Mouse (Mus musculus): ENCODE measurements at regions not wholly inside any gene's neighbourhood (a gene's known extent, or its start where the extent isn't known, plus 50 kb on each side); places are given as distances from the start of the nearest gene placed in this dataset.

DNA sequence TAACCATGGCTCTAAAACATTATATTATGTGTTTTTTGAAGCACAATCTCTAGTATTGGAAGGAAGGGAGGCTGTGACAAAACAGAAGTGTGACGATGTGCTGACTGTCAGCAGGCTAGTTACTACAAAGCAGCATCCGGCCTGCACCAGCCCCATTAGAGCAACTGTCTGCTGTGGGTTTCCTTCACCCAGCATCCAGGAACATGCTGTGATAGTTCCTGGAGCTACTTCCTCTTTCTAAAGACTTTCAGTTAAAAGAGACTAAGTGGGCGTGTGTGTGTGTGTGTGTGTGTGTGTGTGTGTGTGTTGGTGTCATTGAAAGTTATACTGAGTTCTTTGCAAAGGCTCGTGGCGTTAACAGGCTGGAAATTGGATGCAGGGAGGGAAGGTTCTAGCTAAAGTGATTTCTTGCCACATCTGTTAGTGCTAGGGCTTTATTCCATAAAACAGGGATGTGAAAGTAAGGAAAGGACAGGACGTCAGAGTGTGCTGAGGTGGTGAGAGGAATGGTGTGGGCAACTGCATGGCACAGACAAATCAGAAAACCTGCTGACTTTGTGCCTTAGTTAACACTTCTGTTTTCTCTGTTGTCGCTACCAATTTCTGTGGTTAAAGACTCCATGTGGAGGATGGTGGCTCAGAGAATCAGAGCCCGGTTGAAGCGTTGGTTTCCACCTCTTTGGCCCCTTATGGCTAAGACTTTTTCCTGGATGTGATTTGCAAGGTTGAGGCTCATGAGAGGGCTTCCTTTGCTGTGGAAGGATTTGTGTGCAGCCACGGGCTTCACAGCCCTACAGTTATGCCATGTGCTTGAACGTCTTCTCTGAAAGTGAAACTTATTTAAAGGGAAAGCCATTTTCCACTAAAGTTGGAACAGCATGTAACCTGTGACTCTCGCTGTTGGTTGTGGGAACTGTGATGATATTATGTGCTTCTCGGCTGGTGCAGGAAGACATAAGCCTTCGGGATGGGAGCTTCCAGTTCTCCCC lies 321.0 kb upstream of the Rnaseh2b start:
- no peaks in the 10 kb centered on the region for H3K36me3 ChIP-seq (ENCODE audit: control insufficient read depth, insufficient read depth, low read length, poor library complexity, severe bottlenecking)
- peak; percentile 86 for DNase-seq (ENCODE audit: low read depth, low spot score)

DNA sequence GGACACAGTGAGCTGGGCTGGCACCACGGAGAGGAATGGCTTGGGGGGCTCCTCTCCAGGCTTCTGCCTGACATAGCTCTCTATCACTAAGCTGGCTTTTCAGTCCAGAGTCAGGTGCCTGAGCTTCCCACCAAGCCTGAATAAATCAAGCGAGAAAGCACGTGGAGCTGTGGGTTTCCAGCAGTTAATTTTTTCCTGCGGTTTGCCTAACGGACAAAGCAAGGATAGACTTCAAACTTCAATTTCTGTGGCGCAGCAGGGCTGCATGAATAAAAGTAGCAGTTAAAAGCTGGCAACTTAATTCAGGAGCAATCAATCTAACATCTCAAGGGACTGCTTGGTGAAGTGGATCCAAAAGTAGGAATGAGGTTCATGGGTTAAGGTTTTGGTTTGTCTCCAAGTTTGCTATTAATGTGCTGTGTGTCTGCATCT lies 317.1 kb upstream of the Rnaseh2b start:
- DNase-seq (ENCODE audit: low read depth, low spot score): no peak
- H3K27me3 ChIP-seq (ENCODE audit: control insufficient read depth, insufficient read depth, low read length, poor library complexity, severe bottlenecking): no peaks in the 10 kb centered on the region

More for the DNA sequence above, 321.0 kb upstream of the Rnaseh2b start:
- H3K27me3 ChIP-seq (ENCODE audit: control insufficient read depth, insufficient read depth, low read length, poor library complexity, severe bottlenecking): no peaks in the 10 kb centered on the region

DNA sequence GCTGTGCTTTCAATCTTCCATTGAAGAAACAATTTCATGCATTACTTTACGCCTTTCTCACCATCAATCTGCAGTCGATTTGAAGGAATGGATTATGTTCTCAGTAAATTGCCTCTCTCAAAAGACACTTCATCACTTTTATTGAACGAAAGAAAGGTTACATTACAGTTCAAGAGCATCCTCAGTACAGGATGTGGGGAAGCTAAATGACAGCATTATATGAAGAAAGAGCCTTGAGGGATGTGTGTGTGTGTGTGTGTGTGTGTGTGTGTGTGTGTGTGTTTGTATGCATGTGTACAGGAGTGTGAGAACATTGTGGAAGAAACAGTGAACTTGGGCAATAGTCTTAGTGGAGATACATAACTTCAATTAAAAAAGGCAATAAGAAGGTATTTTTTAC lies 311.8 kb upstream of the Rnaseh2b start:
- Histone ChIP-seq H3K36me3 (ENCODE audit: control insufficient read depth, insufficient read depth, low read length, poor library complexity, severe bottlenecking) (no peaks in the 10 kb centered on the region), H3K27me3 (ENCODE audit: control insufficient read depth, insufficient read depth, low read length, poor library complexity, severe bottlenecking) (no peaks in the 10 kb centered on the region)
- DNase-seq (ENCODE audit: low read depth, low spot score): no peak

More for the DNA sequence above, 317.1 kb upstream of the Rnaseh2b start:
- H3K36me3 ChIP-seq (ENCODE audit: control insufficient read depth, insufficient read depth, low read length, poor library complexity, severe bottlenecking): no peaks in the 10 kb centered on the region

DNA sequence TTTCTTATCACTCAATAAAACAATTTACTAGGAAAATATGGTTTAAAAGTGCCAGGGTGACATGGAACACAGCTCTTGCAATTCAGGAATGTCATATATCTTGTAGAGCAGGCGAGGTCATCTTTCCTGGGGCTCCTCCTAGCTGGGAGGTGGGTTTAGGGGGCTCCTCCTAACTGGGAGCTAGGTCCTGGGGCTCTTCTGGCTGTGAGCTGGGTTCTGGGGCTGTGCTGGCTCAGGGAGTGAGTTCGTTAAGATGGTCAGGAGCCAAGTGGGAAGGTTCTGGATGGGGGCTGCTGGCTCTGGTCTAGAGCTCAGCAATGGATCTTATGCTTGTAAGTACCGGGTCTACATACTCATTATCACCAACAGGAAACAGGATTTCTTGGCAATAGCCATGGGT lies 306.8 kb upstream of the Rnaseh2b start:
- Histone ChIP-seq H3K27me3 (ENCODE audit: control insufficient read depth, insufficient read depth, low read length, poor library complexity, severe bottlenecking) (no peaks in the 10 kb centered on the region), H3K36me3 (ENCODE audit: control insufficient read depth, insufficient read depth, low read length, poor library complexity, severe bottlenecking) (no peaks in the 10 kb centered on the region)
- no peak for DNase-seq (ENCODE audit: low read depth, low spot score)

DNA sequence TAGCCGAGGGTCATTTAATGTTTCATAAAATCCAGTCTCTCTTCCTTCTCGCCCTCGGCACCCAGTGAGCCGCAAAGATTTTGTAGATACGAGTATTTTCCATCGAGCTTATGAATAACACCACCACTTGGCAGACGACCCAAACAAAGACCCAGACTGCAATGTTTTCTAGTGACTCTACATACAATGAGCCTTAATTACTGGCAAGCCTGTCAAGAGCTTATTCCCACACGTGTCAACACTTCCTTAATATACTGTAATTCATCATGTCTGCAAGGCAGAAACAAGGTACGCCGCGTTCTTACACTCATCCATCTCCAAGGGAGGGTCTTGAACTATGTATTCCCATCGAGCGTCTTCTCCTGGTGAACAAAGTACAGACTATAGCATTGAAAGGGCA lies 306.2 kb upstream of the Rnaseh2b start:
- DNase-seq (ENCODE audit: low read depth, low spot score): no peak

DNA sequence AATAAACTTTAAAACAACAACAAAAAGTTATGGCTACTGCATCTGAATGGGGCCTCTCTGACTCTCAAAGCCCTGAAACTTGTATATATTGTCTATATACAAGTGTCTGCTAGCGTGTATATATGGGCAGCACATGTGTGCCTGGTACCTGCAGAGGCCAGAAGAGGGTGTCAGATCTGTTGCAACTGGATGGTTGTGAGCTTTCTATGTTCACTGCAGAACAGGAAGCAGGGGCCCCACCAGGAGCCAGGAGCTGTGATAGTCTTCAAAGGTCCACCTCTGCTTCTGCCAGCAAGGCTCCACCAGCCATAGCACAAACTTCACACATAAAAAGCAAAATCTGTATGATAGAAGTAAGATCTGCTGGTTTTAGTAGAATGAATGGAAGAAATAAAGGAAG lies 297.1 kb upstream of the Rnaseh2b start:
- peak; percentile 9 for DNase-seq (ENCODE audit: low read depth, low spot score)

More for the DNA sequence above, 306.2 kb upstream of the Rnaseh2b start:
- Histone ChIP-seq H3K36me3 (ENCODE audit: control insufficient read depth, insufficient read depth, low read length, poor library complexity, severe bottlenecking) (no peaks in the 10 kb centered on the region), H3K27me3 (ENCODE audit: control insufficient read depth, insufficient read depth, low read length, poor library complexity, severe bottlenecking) (no peaks in the 10 kb centered on the region)

DNA sequence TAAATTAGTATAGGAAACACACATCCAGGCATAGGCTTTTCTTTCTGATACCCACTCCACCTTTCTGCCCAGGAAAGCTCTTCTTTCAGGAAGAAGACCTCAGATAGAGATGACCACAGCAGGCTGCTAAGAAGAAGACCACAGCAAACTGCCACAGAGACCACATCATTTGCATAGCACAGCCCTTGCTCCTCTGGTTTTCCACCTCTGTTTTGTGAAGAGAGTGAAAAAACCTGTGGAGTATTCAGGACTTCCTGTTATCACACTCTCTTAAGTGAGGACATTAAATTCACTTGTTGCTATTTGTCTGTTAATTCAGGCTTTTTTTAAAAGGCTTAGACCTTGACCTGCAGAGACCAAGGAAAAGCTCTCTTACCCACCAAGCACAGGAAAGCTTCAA lies 294.7 kb upstream of the Rnaseh2b start:
- Histone ChIP-seq H3K27me3 (ENCODE audit: control insufficient read depth, insufficient read depth, low read length, poor library complexity, severe bottlenecking) (no peaks in the 10 kb centered on the region), H3K36me3 (ENCODE audit: control insufficient read depth, insufficient read depth, low read length, poor library complexity, severe bottlenecking) (no peaks in the 10 kb centered on the region)
- DNase-seq (ENCODE audit: low read depth, low spot score): peak; percentile 11

More for the DNA sequence above, 297.1 kb upstream of the Rnaseh2b start:
- H3K36me3 ChIP-seq (ENCODE audit: control insufficient read depth, insufficient read depth, low read length, poor library complexity, severe bottlenecking): no peaks in the 10 kb centered on the region
- no peaks in the 10 kb centered on the region for H3K27me3 ChIP-seq (ENCODE audit: control insufficient read depth, insufficient read depth, low read length, poor library complexity, severe bottlenecking)

DNA sequence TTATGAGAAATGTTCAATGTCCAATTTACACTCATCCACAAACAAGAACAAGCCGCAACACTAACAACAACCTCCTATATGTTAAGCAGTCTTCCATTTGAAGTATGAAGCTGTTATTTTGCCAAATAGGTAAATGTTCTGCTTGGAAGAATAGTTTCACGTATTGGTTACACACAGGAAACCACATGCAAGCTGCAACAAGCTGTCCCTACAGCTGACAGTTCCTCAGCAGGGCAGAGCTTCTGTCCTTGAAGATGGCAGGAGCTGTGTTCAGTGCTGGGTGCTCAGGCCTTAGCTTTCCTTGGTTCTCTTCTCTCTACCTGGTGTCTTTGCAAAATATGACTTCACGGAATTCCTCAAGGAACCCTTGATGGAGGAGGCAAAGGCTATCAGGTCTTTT lies 294.1 kb upstream of the Rnaseh2b start:
- Histone ChIP-seq H3K36me3 (ENCODE audit: control insufficient read depth, insufficient read depth, low read length, poor library complexity, severe bottlenecking) (no peaks in the 10 kb centered on the region), H3K27me3 (ENCODE audit: control insufficient read depth, insufficient read depth, low read length, poor library complexity, severe bottlenecking) (no peaks in the 10 kb centered on the region)
- peak; percentile 34 for DNase-seq (ENCODE audit: low read depth, low spot score)

DNA sequence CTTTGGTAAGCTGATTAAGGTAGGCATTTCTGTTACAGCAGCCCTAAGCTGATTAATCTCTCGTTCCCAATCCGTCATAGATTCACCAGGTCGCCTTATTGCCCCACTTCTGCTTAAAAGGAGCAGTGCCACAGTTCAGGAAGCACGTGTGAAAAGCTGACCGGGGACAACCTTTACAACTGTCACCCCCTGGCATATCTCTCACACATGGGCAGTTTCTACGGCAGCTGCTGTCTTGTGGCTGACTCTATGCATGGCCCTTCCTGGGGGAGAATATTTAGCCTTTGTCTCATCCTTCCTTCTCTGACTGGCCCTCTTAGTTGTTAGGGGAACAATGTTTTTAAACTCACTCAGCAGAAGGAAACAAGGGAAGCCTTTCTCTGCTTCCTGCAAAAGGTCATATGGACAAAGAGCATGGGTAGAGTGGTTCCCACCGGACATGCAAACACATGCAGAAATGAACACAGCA lies 290.9 kb upstream of the Rnaseh2b start:
- Histone ChIP-seq H3K27me3 (ENCODE audit: control insufficient read depth, insufficient read depth, low read length, poor library complexity, severe bottlenecking) (no peaks in the 10 kb centered on the region), H3K36me3 (ENCODE audit: control insufficient read depth, insufficient read depth, low read length, poor library complexity, severe bottlenecking) (no peaks in the 10 kb centered on the region)
- peak; percentile 16 for DNase-seq (ENCODE audit: low read depth, low spot score)

DNA sequence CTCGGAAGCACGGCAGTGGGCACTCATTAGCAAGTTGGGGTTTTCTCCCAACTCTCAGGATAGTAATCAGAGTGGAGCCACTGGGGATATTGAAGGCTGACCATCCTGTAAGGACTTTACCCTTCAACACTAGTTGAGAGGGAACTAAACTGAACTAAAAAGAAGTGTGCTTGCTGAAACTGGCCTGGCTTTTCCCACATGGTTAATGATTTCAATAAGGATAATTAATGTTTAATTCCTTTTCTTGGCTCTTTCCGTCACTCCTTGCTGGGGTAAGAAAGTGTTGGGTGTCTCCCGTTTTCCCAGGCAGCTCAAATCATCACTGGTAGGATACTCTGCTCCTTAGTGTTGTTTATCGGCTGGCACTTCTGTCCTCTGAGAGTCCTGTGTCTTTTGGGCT lies 290.3 kb upstream of the Rnaseh2b start:
- no peaks in the 10 kb centered on the region for H3K27me3 ChIP-seq (ENCODE audit: control insufficient read depth, insufficient read depth, low read length, poor library complexity, severe bottlenecking)
- no peaks in the 10 kb centered on the region for H3K36me3 ChIP-seq (ENCODE audit: control insufficient read depth, insufficient read depth, low read length, poor library complexity, severe bottlenecking)
- DNase-seq (ENCODE audit: low read depth, low spot score): no peak

DNA sequence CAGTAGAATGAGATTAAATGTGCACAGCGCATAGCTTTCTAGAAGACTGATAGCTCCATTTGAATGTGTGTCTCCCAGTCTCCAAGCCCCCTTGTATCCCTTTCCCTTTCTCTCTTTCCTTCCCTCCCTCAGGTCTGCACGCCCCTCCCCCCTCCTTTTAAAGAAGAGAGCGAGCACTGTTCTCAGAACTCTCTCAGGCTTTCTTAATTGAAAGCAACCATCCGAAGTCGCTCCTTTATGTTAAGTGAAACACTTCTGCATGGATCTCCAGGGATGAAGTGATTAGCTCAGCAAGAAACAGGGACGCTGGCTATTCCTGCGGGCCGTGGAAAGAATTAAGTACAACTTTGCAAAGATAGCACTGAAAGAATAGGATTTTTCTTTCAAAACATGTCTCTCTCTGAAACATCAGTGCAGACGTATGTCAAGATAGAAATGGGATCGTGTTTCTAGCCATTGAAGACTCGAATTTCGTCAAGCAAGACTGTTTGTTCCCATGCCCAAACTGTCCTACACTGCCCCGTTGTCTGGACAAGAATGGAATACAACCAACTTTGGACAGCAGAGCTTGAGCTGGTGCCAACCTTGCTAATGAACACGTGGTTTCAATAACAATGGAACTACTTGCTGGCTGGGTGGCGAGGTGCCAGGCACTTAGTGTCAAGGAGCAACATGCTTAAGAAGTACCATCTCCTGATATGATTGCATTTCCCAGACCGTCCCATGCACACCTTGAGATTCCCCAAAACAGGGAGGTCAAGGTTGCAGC lies 289.2 kb upstream of the Rnaseh2b start:
- DNase-seq (ENCODE audit: low read depth, low spot score): no peak

DNA sequence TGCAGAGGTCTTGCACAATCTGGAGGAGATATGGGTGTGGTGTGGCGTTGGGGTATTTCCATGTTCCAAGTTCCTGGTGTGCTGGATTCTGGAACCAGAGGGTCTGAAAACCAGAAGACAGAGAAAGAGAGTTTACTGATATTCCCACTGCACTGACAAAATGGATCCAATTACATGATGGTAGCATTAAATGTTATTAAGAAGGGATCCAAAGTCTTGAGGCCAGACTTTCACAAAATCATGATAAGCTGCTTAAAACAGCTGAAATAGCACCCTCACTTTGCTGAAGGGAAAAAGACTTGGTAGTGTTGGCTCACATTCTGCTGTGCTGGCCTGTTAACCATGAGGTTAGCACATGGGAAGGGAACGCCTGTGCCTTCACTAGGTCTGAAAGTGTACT lies 288.6 kb upstream of the Rnaseh2b start:
- no peak for DNase-seq (ENCODE audit: low read depth, low spot score)
- Histone ChIP-seq H3K36me3 (ENCODE audit: control insufficient read depth, insufficient read depth, low read length, poor library complexity, severe bottlenecking) (no peaks in the 10 kb centered on the region), H3K27me3 (ENCODE audit: control insufficient read depth, insufficient read depth, low read length, poor library complexity, severe bottlenecking) (no peaks in the 10 kb centered on the region)

More for the DNA sequence above, 289.2 kb upstream of the Rnaseh2b start:
- Histone ChIP-seq H3K36me3 (ENCODE audit: control insufficient read depth, insufficient read depth, low read length, poor library complexity, severe bottlenecking) (no peaks in the 10 kb centered on the region), H3K27me3 (ENCODE audit: control insufficient read depth, insufficient read depth, low read length, poor library complexity, severe bottlenecking) (no peaks in the 10 kb centered on the region)

DNA sequence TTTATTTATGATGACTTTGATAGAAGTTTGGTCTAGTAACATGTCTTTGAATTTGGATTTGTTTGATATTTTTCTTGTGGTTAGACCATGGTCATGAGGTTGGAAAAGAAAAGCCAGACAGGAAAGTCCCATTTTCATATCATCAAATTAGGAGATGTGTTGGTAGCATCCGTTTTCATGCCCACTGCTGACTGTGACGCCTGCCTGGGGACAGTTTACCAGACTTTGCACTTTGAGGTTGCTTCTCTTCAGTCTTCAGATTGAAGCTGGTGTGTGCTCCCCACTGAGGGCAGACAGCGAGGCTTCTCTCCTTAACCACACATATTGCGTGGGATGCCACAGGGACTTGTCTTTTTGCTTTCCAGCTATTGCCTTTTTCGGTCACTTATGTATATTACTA lies 283.7 kb upstream of the Rnaseh2b start:
- H3K36me3 ChIP-seq (ENCODE audit: control insufficient read depth, insufficient read depth, low read length, poor library complexity, severe bottlenecking): no peaks in the 10 kb centered on the region
- DNase-seq (ENCODE audit: low read depth, low spot score): no peak
- H3K27me3 ChIP-seq (ENCODE audit: control insufficient read depth, insufficient read depth, low read length, poor library complexity, severe bottlenecking): no peaks in the 10 kb centered on the region

DNA sequence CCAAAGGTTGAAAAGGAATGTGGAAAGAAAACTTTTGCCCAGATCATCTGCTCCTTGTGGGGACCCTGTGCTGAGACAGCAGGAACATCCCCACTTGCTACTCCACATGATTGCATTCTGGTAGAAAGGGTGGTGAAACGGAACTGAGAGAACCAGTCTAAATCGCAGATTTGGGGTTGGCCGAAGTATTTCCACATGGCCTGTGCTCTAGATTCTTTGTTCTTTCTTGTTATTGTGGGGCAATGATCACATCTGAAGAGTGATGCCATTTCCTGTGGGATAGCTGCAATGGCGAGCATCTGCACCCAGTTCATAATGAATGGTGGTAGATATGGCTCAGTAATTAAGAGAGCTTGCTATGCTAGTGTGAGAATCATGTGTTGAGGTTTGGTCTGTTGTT lies 273.6 kb upstream of the Rnaseh2b start:
- Histone ChIP-seq H3K27me3 (ENCODE audit: control insufficient read depth, insufficient read depth, low read length, poor library complexity, severe bottlenecking) (no peaks in the 10 kb centered on the region), H3K36me3 (ENCODE audit: control insufficient read depth, insufficient read depth, low read length, poor library complexity, severe bottlenecking) (no peaks in the 10 kb centered on the region)
- no peak for DNase-seq (ENCODE audit: low read depth, low spot score)

DNA sequence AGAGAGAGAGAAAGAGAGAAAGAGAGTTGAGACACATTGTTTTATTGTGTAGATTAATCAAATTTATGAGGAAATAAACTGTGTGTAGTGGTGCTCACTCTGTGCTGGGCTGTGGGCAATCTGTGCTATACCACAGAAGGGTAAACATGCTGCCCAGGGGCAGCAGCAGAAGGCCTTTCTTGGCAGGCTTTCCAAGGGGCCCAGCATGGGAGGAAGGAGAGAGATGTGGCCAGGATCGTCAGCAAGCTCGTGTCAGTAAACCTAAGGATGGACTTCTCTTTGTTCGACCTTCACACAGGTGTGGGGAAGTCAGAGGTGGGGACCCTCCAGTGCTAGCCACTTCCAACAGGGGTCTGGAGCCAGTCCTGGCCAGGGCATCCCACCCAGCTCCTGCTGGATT lies 271.4 kb upstream of the Rnaseh2b start:
- no peaks in the 10 kb centered on the region for H3K27me3 ChIP-seq (ENCODE audit: control insufficient read depth, insufficient read depth, low read length, poor library complexity, severe bottlenecking)
- H3K36me3 ChIP-seq (ENCODE audit: control insufficient read depth, insufficient read depth, low read length, poor library complexity, severe bottlenecking): no peaks in the 10 kb centered on the region
- DNase-seq (ENCODE audit: low read depth, low spot score): no peak

Measured in splenic B cell, adult 2 months (primary cell).